Mouse (Mus musculus) limb, embryonic 10.5 days (tissue): ENCODE measurements around the gene Bmx. TPM values are rescaled to one million over a fixed set of nuclear protein-coding genes. Genes with fewer than 3 reads are reported as not detected.

Source experiments
- DNase-seq: peaks from one replicate; pipeline ENCODE4 v3.0.0-alpha.2; 2017; ENCODE audit warnings: low spot score
- H3K27ac ChIP-seq: fragments of 300-500 bp; sonication (generic); 2 replicates; pipeline ENCODE4 v1.5.1; 2016; ENCODE audit warnings: mild to moderate bottlenecking
- H3K27me3 ChIP-seq: fragments of 300-500 bp; sonication (generic); 2 replicates; pipeline ENCODE4 v1.6.1; 2016; ENCODE audit warnings: low read depth, mild to moderate bottlenecking; ENCODE audit not compliant: poor library complexity, severe bottlenecking
- H3K36me3 ChIP-seq: fragments of 300-500 bp; sonication (generic); 2 replicates; pipeline ENCODE4 v1.6.1; 2016; ENCODE audit warnings: mild to moderate bottlenecking, moderate library complexity
- H3K4me1 ChIP-seq: fragments of 300-500 bp; sonication (generic); 2 replicates; pipeline ENCODE4 v1.6.1; 2016
- H3K4me3 ChIP-seq: fragments of 300-500 bp; sonication (generic); 2 replicates; pipeline ENCODE4 v1.5.1; 2016; ENCODE audit warnings: mild to moderate bottlenecking, moderate library complexity
- H3K9me3 ChIP-seq: fragments of 300-500 bp; sonication (generic); replicated peaks from 2 replicates; pipeline ENCODE4 v1.6.1; 2016; ENCODE audit warnings: mild to moderate bottlenecking
- WGBS: fragments of 180-500 bp; shearing (Covaris S2); methylation state at CpG from one replicate; pipeline ENCODE4 v1.1.7; 2016; 5-methylcytosine and 5-hydroxymethylcytosine counted together
- polyA plus RNA-seq: library from polyadenylated mRNA; unstranded; fragments of >200 nt; fragmentation: Nextera tagmentation; extraction: Ambion mirVana; gene quantifications from 2 replicates; pipeline ENCODE4 v1.2.1, GENCODE M21; 2016

Gene Bmx
- polyA plus RNA-seq, result 0.28 and 0.39 TPM in 2 replicates

GRCm38 (mm10) chrX:164258057-164258456, at the start of gene Bmx:
Gene Bmx, minus strand, starts transcription at chrX:164258193.
- Histone ChIP-seq H3K4me1 (no peaks in the 10 kb centered on the region), H3K9me3 (no peaks in the 10 kb centered on the region), H3K27ac (peak within 1 kb of the TSS; percentile 53; the same call in 1 of the 2 replicates), H3K36me3 (no peaks in the 10 kb centered on the region), H3K27me3 (peaks cover 100% of the 10 kb centered on the region), H3K4me3 (no peak within 1 kb of the TSS)
- no peak for DNase-seq
- 72% methylated on average over 8 of the region's 8 CpGs for WGBS

GRCm38 (mm10) chrX:164306250-164306649, 48.3 kb upstream of the Bmx start:
- Histone ChIP-seq H3K27ac (no peak overlapping the region), H3K4me3 (no peak overlapping the region), H3K4me1 (no peaks in the 10 kb centered on the region), H3K36me3 (no peaks in the 10 kb centered on the region), H3K9me3 (no peaks in the 10 kb centered on the region), H3K27me3 (peaks cover 73% of the 10 kb centered on the region)
- WGBS, result 70% methylated on average over 2 of the region's 2 CpGs
- no peak for DNase-seq

- no peak for DNase-seq
- Histone ChIP-seq H3K4me3 (no peak overlapping the region), H3K27me3 (peaks cover 69% of the 10 kb centered on the region), H3K27ac (no peak overlapping the region), H3K9me3 (no peaks in the 10 kb centered on the region), H3K36me3 (no peaks in the 10 kb centered on the region), H3K4me1 (no peaks in the 10 kb centered on the region)
- WGBS, result 21% methylated on average over 5 of the region's 5 CpGs
These were observed 33.2 kb upstream of the Bmx start for GRCm38 (mm10) chrX:164291147-164291546.

- H3K4me1 ChIP-seq, result no peaks in the 10 kb centered on the region
- H3K27ac ChIP-seq, result no peak overlapping the region
- no peaks in the 10 kb centered on the region for H3K9me3 ChIP-seq
- no peak for DNase-seq
- H3K36me3 ChIP-seq, result no peaks in the 10 kb centered on the region
- peaks cover 74% of the 10 kb centered on the region for H3K27me3 ChIP-seq
- 66% methylated on average over 3 of the region's 3 CpGs for WGBS
- no peak overlapping the region for H3K4me3 ChIP-seq
These were observed 29.1 kb upstream of the Bmx start for GRCm38 (mm10) chrX:164287077-164287476.

GRCm38 (mm10) chrX:164283808-164284207, 25.8 kb upstream of the Bmx start:
- WGBS, result 90% methylated on average over 4 of the region's 4 CpGs
- Histone ChIP-seq H3K9me3 (no peaks in the 10 kb centered on the region), H3K36me3 (no peaks in the 10 kb centered on the region), H3K27me3 (peaks cover 73% of the 10 kb centered on the region), H3K4me3 (no peak overlapping the region), H3K4me1 (no peaks in the 10 kb centered on the region), H3K27ac (no peak overlapping the region)
- DNase-seq, result no peak

- H3K27me3 ChIP-seq, result peaks cover 69% of the 10 kb centered on the region
- H3K4me1 ChIP-seq, result no peaks in the 10 kb centered on the region
- H3K36me3 ChIP-seq, result no peaks in the 10 kb centered on the region
- H3K4me3 ChIP-seq, result no peak overlapping the region
- no peaks in the 10 kb centered on the region for H3K9me3 ChIP-seq
- DNase-seq, result no peak
- WGBS, result 78% methylated on average over 7 of the region's 7 CpGs
- H3K27ac ChIP-seq, result no peak overlapping the region
These were observed 23.1 kb upstream of the Bmx start for GRCm38 (mm10) chrX:164280918-164281647.

GRCm38 (mm10) chrX:164275536-164275935, 17.5 kb upstream of the Bmx start:
- Histone ChIP-seq H3K4me3 (no peak overlapping the region), H3K9me3 (no peaks in the 10 kb centered on the region), H3K4me1 (no peaks in the 10 kb centered on the region), H3K27ac (no peak overlapping the region), H3K36me3 (no peaks in the 10 kb centered on the region), H3K27me3 (peaks cover 68% of the 10 kb centered on the region)
- DNase-seq, result no peak
- 61% methylated on average over 3 of the region's 3 CpGs for WGBS

- Histone ChIP-seq H3K4me3 (no peak overlapping the region), H3K27me3 (peaks cover 89% of the 10 kb centered on the region), H3K9me3 (no peaks in the 10 kb centered on the region), H3K4me1 (no peaks in the 10 kb centered on the region), H3K27ac (no peak overlapping the region), H3K36me3 (no peaks in the 10 kb centered on the region)
- no peak for DNase-seq
- WGBS, result 89% methylated on average over 3 of the region's 3 CpGs
These were observed 12.6 kb upstream of the Bmx start for GRCm38 (mm10) chrX:164270603-164271002.

- H3K4me3 ChIP-seq, result peak within 1 kb of the TSS; percentile 49
- H3K36me3 ChIP-seq, result no peaks in the 10 kb centered on the region
- no peaks in the 10 kb centered on the region for H3K4me1 ChIP-seq
- peak within 1 kb of the TSS; percentile 78 for H3K27ac ChIP-seq
- DNase-seq, result peak; percentile 63
- H3K9me3 ChIP-seq, result no peaks in the 10 kb centered on the region
- 10% methylated on average over 20 of the region's 20 CpGs for WGBS
- H3K27me3 ChIP-seq, result peaks cover 86% of the 10 kb centered on the region
These were observed 11.3 kb upstream of the Bmx start, which contains the start of gene Pir for GRCm38 (mm10) chrX:164269285-164269761. Gene Pir, plus strand, starts transcription at chrX:164269371.

- no peak overlapping the region for H3K27ac ChIP-seq
- H3K27me3 ChIP-seq, result peaks cover 94% of the 10 kb centered on the region
- H3K36me3 ChIP-seq, result no peaks in the 10 kb centered on the region
- WGBS, result 48% methylated on average over 1 of the region's 1 CpGs
- no peaks in the 10 kb centered on the region for H3K9me3 ChIP-seq
- no peaks in the 10 kb centered on the region for H3K4me1 ChIP-seq
- no peak overlapping the region for H3K4me3 ChIP-seq
- no peak for DNase-seq
These were observed 6.9 kb upstream of the Bmx start for GRCm38 (mm10) chrX:164264861-164265260.

- Histone ChIP-seq H3K27ac (no peak overlapping the region), H3K36me3 (no peaks in the 10 kb centered on the region), H3K27me3 (peaks cover 94% of the 10 kb centered on the region), H3K4me1 (no peaks in the 10 kb centered on the region), H3K4me3 (no peak overlapping the region), H3K9me3 (no peaks in the 10 kb centered on the region)
- 62% methylated on average over 2 of the region's 2 CpGs for WGBS
- DNase-seq, result no peak
These were observed 4.3 kb upstream of the Bmx start for GRCm38 (mm10) chrX:164262286-164262685.

- 84% methylated on average over 5 of the region's 5 CpGs for WGBS
- H3K36me3 ChIP-seq, result no peaks in the 10 kb centered on the region
- peaks cover 99% of the 10 kb centered on the region for H3K27me3 ChIP-seq
- H3K27ac ChIP-seq, result peak overlapping the region; percentile 53; the same call in 1 of the 2 replicates
- H3K4me3 ChIP-seq, result no peak overlapping the region
- H3K4me1 ChIP-seq, result no peaks in the 10 kb centered on the region
- no peak for DNase-seq
- no peaks in the 10 kb centered on the region for H3K9me3 ChIP-seq
These were observed 669 bp upstream of the Bmx start for GRCm38 (mm10) chrX:164258662-164259061.

GRCm38 (mm10) chrX:164256527-164256926, 1.5 kb downstream of the Bmx start:
- Histone ChIP-seq H3K4me3 (no peak overlapping the region), H3K27ac (no peak overlapping the region), H3K36me3 (no peaks in the 10 kb centered on the region), H3K9me3 (no peaks in the 10 kb centered on the region), H3K4me1 (no peaks in the 10 kb centered on the region), H3K27me3 (peaks cover 100% of the 10 kb centered on the region)
- 95% methylated on average over 3 of the region's 3 CpGs for WGBS
- no peak for DNase-seq
